Mouse (Mus musculus) G1E-ER4 (cell line): ENCODE results near the gene She. TPM values are rescaled to one million over a fixed set of nuclear protein-coding genes. Genes with fewer than 3 reads are reported as not detected.

Experiments
- GATA1 ChIP-seq: IDR thresholded peaks from one replicate; pipeline ENCODE4 v1.8.0; 2012; ENCODE audit warnings: low read length, inconsistent platforms
- polyA plus RNA-seq: library from polyadenylated mRNA; stranded (reverse); fragments of >175 nt; gene quantifications from 2 replicates; pipeline ENCODE4 v1.2.3, GENCODE M21; 2012

The She gene
- polyA plus RNA-seq, 1 experiment = not detected

GRCm38 (mm10) chr3:89847126-89847525, 16.0 kb downstream of the She start:
- TF ChIP-seq GATA1 = no peak

- TF ChIP-seq GATA1 = no peak
Observed at GRCm38 (mm10) chr3:89847596-89847995, 16.4 kb downstream of the She start.

GRCm38 (mm10) chr3:89848083-89848482, 16.9 kb downstream of the She start:
- no peak for TF ChIP-seq GATA1

- no peak for TF ChIP-seq GATA1
Observed at GRCm38 (mm10) chr3:89853752-89854151, 22.6 kb downstream of the She start.

- no peak for TF ChIP-seq GATA1
Observed at GRCm38 (mm10) chr3:89857353-89857752, 26.2 kb downstream of the She start.

GRCm38 (mm10) chr3:89858123-89858522, 27.0 kb downstream of the She start:
- TF ChIP-seq GATA1 = no peak

GRCm38 (mm10) chr3:89858888-89859287, 27.7 kb downstream of the She start:
- TF ChIP-seq GATA1 = no peak

GRCm38 (mm10) chr3:89859936-89860335, 28.8 kb downstream of the She start:
- TF ChIP-seq GATA1 = no peak

GRCm38 (mm10) chr3:89860343-89860742, 29.2 kb downstream of the She start:
- TF ChIP-seq GATA1 = no peak

GRCm38 (mm10) chr3:89861070-89861469, 29.9 kb downstream of the She start:
- TF ChIP-seq GATA1 = no peak

- no peak for TF ChIP-seq GATA1
Observed at GRCm38 (mm10) chr3:89862182-89862761, 31.1 kb downstream of the She start.

- TF ChIP-seq GATA1 = no peak
Observed at GRCm38 (mm10) chr3:89863716-89864509, 32.7 kb downstream of the She start.

GRCm38 (mm10) chr3:89865020-89865419, 33.9 kb downstream of the She start:
- no peak for TF ChIP-seq GATA1

- no peak for TF ChIP-seq GATA1
Observed at GRCm38 (mm10) chr3:89865764-89866163, 34.6 kb downstream of the She start.

GRCm38 (mm10) chr3:89867651-89868050, 36.5 kb downstream of the She start:
- no peak for TF ChIP-seq GATA1

- no peak for TF ChIP-seq GATA1
Observed at GRCm38 (mm10) chr3:89868357-89868756, 37.2 kb downstream of the She start.

- no peak for TF ChIP-seq GATA1
Observed at GRCm38 (mm10) chr3:89868956-89869355, 37.8 kb downstream of the She start.
